Mouse (Mus musculus): ENCODE data around the gene Sh3bp5l. TPM values are rescaled to one million over a fixed set of nuclear protein-coding genes. Genes with fewer than 3 reads are reported as not detected.
A peak's percentile ranks its signal among the peaks of the same experiment; 100 is the strongest.
"Not testable (repeated sequence)": the region's sequence is repeated elsewhere in the genome, so short reads cannot be mapped to it uniquely, and the experiment has no call there.

The Sh3bp5l gene
- polyA plus RNA-seq, 2 experiments, result 9.0 to 9.1 TPM

GRCm38 (mm10) chr11:58357844-58358534, 27.5 kb downstream of the Sh3bp5l start:
- H3K9me3 ChIP-seq (ENCODE audit: control insufficient read depth, low read length), result no peaks in the 10 kb centered on the region
- 64% methylated on average over 6 of the region's 6 CpGs for WGBS (ENCODE audit: insufficient replicate concordance)
- H3K27ac ChIP-seq, result no peak overlapping the region
- TF ChIP-seq EP300 (IDR thresholded peaks at IDR 0.05; ENCODE audit: low read depth), result no peak
- 0 out of 2 replicates have a peak, but pooled peaks have one; percentile 12 for TF ChIP-seq CTCF (IDR thresholded peaks at IDR 0.05; ENCODE audit: low read depth)
- H3K27me3 ChIP-seq (ENCODE audit: control insufficient read depth, insufficient read depth, low read length), result no peaks in the 10 kb centered on the region
- H3K4me1 ChIP-seq (replicated peaks; ENCODE audit: control insufficient read depth in 2 of 2, insufficient read depth in 2 of 2, low read length in 1 of 2), result peaks cover 31 to 36% of the 10 kb centered on the region in 2 experiments
- H3K36me3 ChIP-seq (replicated peaks; ENCODE audit: control insufficient read depth, insufficient read depth, low read depth), result no peaks in the 10 kb centered on the region
- H3K4me3 ChIP-seq (ENCODE audit: insufficient read depth in 1 of 2, low read depth in 2 of 2, low read length in 2 of 2), result no peak overlapping the region
- no peak overlapping the region for H3K4me2 ChIP-seq (ENCODE audit: low read depth)
- no peak for DNase-seq (ENCODE audit: low read depth in 3 of 3, low spot score in 3 of 3)
- ATAC-seq (ENCODE audit: insufficient read depth), result no peak
- no peak overlapping the region for H3K9ac ChIP-seq (replicated peaks)

- not testable (repeated sequence) for H3K9ac ChIP-seq (replicated peaks); H3K27me3 ChIP-seq (ENCODE audit: control insufficient read depth, insufficient read depth, low read length); H3K9me3 ChIP-seq (ENCODE audit: control insufficient read depth, low read length); H3K4me3 ChIP-seq (ENCODE audit: insufficient read depth in 1 of 2, low read depth in 2 of 2, low read length in 2 of 2); H3K36me3 ChIP-seq (replicated peaks; ENCODE audit: control insufficient read depth, insufficient read depth, low read depth); H3K4me2 ChIP-seq (ENCODE audit: low read depth); H3K4me1 ChIP-seq (replicated peaks; ENCODE audit: control insufficient read depth in 2 of 2, insufficient read depth in 2 of 2, low read length in 1 of 2); ATAC-seq (ENCODE audit: insufficient read depth); DNase-seq (ENCODE audit: low read depth in 3 of 3, low spot score in 3 of 3); H3K27ac ChIP-seq
- WGBS (ENCODE audit: insufficient replicate concordance), result no CpG with 5 or more reads among the region's 6 CpGs
These were observed 32.0 kb downstream of the Sh3bp5l start for GRCm38 (mm10) chr11:58362562-58362961.

- no peak for TF ChIP-seq EP300 (IDR thresholded peaks at IDR 0.05; ENCODE audit: low read depth)
- no peak for TF ChIP-seq CTCF (IDR thresholded peaks at IDR 0.05; ENCODE audit: low read depth)
- H3K27me3 ChIP-seq (ENCODE audit: control insufficient read depth, insufficient read depth, low read length), result no peaks in the 10 kb centered on the region
- H3K27ac ChIP-seq, result no peak overlapping the region
- no peak overlapping the region for H3K4me3 ChIP-seq (ENCODE audit: insufficient read depth in 1 of 2, low read depth in 2 of 2, low read length in 2 of 2)
- 59% methylated on average over 3 of the region's 3 CpGs for WGBS (ENCODE audit: insufficient replicate concordance)
- no peak overlapping the region for H3K4me2 ChIP-seq (ENCODE audit: low read depth)
- H3K9ac ChIP-seq (replicated peaks), result no peak overlapping the region
- H3K9me3 ChIP-seq (ENCODE audit: control insufficient read depth, low read length), result no peaks in the 10 kb centered on the region
- DNase-seq (ENCODE audit: low read depth in 3 of 3, low spot score in 3 of 3), result no peak
- H3K36me3 ChIP-seq (replicated peaks; ENCODE audit: control insufficient read depth, insufficient read depth, low read depth), result no peaks in the 10 kb centered on the region
- ATAC-seq (ENCODE audit: insufficient read depth), result no peak
- no peaks in the 10 kb centered on the region; a peak in 1 of 4 replicates for H3K4me1 ChIP-seq (replicated peaks; ENCODE audit: control insufficient read depth in 2 of 2, insufficient read depth in 2 of 2, low read length in 1 of 2)
These were observed 33.9 kb downstream of the Sh3bp5l start for GRCm38 (mm10) chr11:58364454-58364853.

DNA sequence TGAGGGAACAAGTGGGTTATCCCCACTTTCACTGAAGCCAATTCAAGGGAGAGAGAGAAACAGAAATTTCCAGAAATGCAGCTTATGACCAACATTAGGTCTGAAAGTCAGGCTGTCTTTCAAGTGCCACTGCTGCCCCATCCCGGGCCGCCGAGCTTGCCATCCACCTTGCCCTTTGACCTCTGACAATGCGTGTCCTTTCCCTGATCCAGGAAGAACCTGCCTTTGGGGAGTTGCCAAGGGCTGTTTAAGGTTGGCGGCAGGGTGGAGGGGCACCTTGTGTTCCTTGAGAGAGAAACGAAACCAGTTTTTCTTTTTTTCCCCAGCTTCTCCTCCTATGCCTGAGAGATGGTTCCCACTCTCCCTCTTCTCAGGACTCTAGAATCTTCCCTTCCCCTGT, 35.7 kb downstream of the Sh3bp5l start:
- not testable (repeated sequence) for H3K4me3 ChIP-seq (ENCODE audit: insufficient read depth in 1 of 2, low read depth in 2 of 2, low read length in 2 of 2); H3K4me2 ChIP-seq (ENCODE audit: low read depth); DNase-seq (ENCODE audit: low read depth in 3 of 3, low spot score in 3 of 3); H3K4me1 ChIP-seq (replicated peaks; ENCODE audit: control insufficient read depth in 2 of 2, insufficient read depth in 2 of 2, low read length in 1 of 2); H3K9me3 ChIP-seq (ENCODE audit: control insufficient read depth, low read length); H3K9ac ChIP-seq (replicated peaks); H3K27me3 ChIP-seq (ENCODE audit: control insufficient read depth, insufficient read depth, low read length); H3K27ac ChIP-seq; ATAC-seq (ENCODE audit: insufficient read depth); H3K36me3 ChIP-seq (replicated peaks; ENCODE audit: control insufficient read depth, insufficient read depth, low read depth)
- no CpG with 5 or more reads among the region's 6 CpGs for WGBS (ENCODE audit: insufficient replicate concordance)

DNA sequence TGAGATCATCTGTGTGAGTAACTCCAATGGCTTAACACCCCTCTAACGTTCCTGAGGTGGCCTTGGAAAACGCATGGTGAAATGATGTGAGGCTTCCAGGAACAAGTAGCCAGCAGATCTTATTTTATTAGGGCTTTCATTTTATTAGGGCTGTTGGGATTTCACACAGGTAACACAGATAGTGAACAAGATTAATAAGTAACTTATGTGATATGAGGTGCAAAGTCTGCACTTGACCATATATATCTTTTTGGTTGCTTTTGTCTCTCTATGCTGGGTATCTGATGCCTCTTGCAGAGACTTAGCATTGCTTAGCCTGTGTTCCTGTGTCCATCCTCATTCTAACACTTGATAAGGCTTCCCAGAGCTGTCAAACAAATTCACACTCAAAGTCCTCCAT, 46.7 kb downstream of the Sh3bp5l start:
- TF ChIP-seq CTCF (IDR thresholded peaks at IDR 0.05; ENCODE audit: low read depth), result no peak
- Histone ChIP-seq H3K27ac (no peak overlapping the region), H3K9me3 (ENCODE audit: control insufficient read depth, low read length) (no peaks in the 10 kb centered on the region), H3K36me3 (replicated peaks; ENCODE audit: control insufficient read depth, insufficient read depth, low read depth) (no peaks in the 10 kb centered on the region), H3K4me3 (ENCODE audit: insufficient read depth in 1 of 2, low read depth in 2 of 2, low read length in 2 of 2) (no peak overlapping the region), H3K4me2 (ENCODE audit: low read depth) (no peak overlapping the region), H3K4me1 (replicated peaks; ENCODE audit: control insufficient read depth in 2 of 2, insufficient read depth in 2 of 2, low read length in 1 of 2) (no peaks in the 10 kb centered on the region), H3K9ac (replicated peaks) (no peak overlapping the region), H3K27me3 (ENCODE audit: control insufficient read depth, insufficient read depth, low read length) (no peaks in the 10 kb centered on the region; the same call in 1 of the 2 replicates)
- no peak for ATAC-seq (ENCODE audit: insufficient read depth)
- WGBS (ENCODE audit: insufficient replicate concordance), result 54% methylated on average over 2 of the region's 2 CpGs
- no peak for DNase-seq (ENCODE audit: low read depth in 3 of 3, low spot score in 3 of 3)
